Mouse (Mus musculus): ENCODE results near the gene Plch1.

GRCm38 (mm10) chr3:63938928-63939327 lies 39.7 kb upstream of the Plch1 start:
- TF ChIP-seq POLR2A (IDR thresholded peaks at IDR 0.05; ENCODE audit: insufficient read depth, low read depth, low read length) (no peak), CTCF (IDR thresholded peaks at IDR 0.05; ENCODE audit: insufficient read depth, low read depth, low read length) (no peak)

All from olfactory bulb, adult 2 months (tissue).